Mouse (Mus musculus): ENCODE measurements around the gene Cul1.

DNA sequence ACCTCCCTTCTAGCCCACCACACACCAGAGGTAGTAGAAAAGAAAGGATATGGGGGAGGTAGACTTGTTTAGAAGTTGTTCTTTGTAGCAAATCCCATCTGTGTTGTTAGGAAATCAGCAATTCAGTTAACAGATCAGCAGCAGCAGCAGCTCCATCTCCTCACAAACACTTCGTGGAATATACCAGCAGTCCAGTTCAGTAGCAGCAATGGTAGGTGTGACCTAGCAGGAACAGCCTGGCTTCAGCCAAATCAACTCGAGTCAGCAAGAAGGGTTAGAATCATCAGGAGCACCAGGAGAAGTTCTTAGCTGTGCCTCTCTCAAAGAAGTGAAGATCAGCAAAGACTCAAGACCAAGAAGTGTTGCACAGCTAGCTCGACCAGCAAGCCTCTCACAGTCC lies 34.5 kb upstream of the Cul1 start:
- TF ChIP-seq GATA1 (IDR thresholded peaks at IDR 0.05; ENCODE audit: low read length) (no peak), TAL1 (IDR thresholded peaks at IDR 0.05; ENCODE audit: low read length) (no peak)
